Mouse (Mus musculus): Measurements from ENCODE around the gene Vmn1r191.
"Not testable (repeated sequence)": the region's sequence is repeated elsewhere in the genome, so short reads cannot be mapped to it uniquely, and the experiment has no call there.

Vmn1r191 gene

GRCm38 (mm10) chr13:22183869-22184268 is at the start of gene Vmn1r191:
Vmn1r191 (minus strand) TSS chr13:22183969.
- no peak for DNase-seq (ENCODE audit: low spot score)

GRCm38 (mm10) chr13:22223060-22223459 is 39.3 kb upstream of the Vmn1r191 start, which contains the start of gene Vmn1r193:
Vmn1r193 (minus strand) TSS chr13:22223160.
- not testable (repeated sequence) for DNase-seq (ENCODE audit: low spot score)

- DNase-seq (ENCODE audit: low spot score): not testable (repeated sequence)
Observed at GRCm38 (mm10) chr13:22192756-22193155, 9.0 kb upstream of the Vmn1r191 start.

- DNase-seq (ENCODE audit: low spot score): no peak
Observed at GRCm38 (mm10) chr13:22191041-22191440, 7.3 kb upstream of the Vmn1r191 start, which contains the start of gene Vmn1r192. Vmn1r192 (minus strand) TSS chr13:22191141.

GRCm38 (mm10) chr13:22190385-22190784 is 6.6 kb upstream of the Vmn1r191 start:
- no peak for DNase-seq (ENCODE audit: low spot score)

GRCm38 (mm10) chr13:22189313-22189712 is 5.5 kb upstream of the Vmn1r191 start:
- no peak for DNase-seq (ENCODE audit: low spot score)

GRCm38 (mm10) chr13:22168416-22168815 is 15.4 kb downstream of the Vmn1r191 start:
- DNase-seq (ENCODE audit: low spot score): no peak

GRCm38 (mm10) chr13:22136495-22137293 is 47.1 kb downstream of the Vmn1r191 start:
- DNase-seq (ENCODE audit: low spot score): not testable (repeated sequence)
